In the genomic region with DNA sequence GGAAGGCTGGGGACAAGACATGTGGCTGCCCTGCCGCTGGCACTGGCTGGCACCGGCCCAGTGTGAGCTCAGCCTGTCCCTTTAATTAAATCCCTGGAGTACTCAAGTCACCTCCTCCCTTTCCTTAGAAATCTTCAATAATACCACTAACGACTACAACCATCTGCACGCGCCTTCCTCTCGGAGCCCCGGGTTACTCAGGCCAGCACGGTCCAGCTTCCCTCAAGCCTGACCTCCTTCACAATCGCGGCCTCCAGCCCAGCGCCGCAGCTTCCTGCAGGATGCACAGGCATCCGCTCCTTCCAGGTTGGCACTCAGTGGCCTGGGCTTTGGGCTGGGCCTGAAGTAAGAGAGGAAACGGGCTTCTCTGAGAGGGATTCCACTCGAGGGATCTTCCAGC, we compare ENCODE assay signal across 8 mouse cellular contexts. TPM values are rescaled to one million over a fixed set of nuclear protein-coding genes. Genes with fewer than 3 reads are reported as not detected.
DNase-seq lines count a peak whose midpoint lies in the region; ATAC-seq and TF ChIP-seq lines count a peak whose summit lies in the region.

No protein-coding gene starts in this region.

- H3K9ac ChIP-seq in embryonic facial prominence, embryonic 14.5 days (ENCODE audit: low read depth, low read length) = no peak overlapping the region
- no peak overlapping the region for H3K9ac ChIP-seq in liver, embryonic 14.5 days (replicated peaks)

- no peak overlapping the region for H3K4me3 ChIP-seq in embryonic facial prominence, embryonic 14.5 days (ENCODE audit: low read depth, low read length)
- H3K4me3 ChIP-seq in liver, embryonic 14.5 days (ENCODE audit: insufficient read depth in 1 of 2, low read depth in 2 of 2, low read length in 2 of 2) = no peak overlapping the region

- peaks cover 9% of the 10 kb centered on the region for H3K4me1 ChIP-seq in embryonic facial prominence, embryonic 14.5 days (ENCODE audit: control insufficient read depth, insufficient read depth, low read length)
- 0 out of 4 replicates have a peak, but pooled peaks cover 0 to 5% of the 10 kb centered on the region in 2 experiments for H3K4me1 ChIP-seq in liver, embryonic 14.5 days (replicated peaks; ENCODE audit: control insufficient read depth in 2 of 2, insufficient read depth in 2 of 2, low read length in 1 of 2)

- TF ChIP-seq CTCF in liver, embryonic 14.5 days (IDR thresholded peaks at IDR 0.05; ENCODE audit: low read depth) = no peak

- H3K4me2 ChIP-seq in embryonic facial prominence, embryonic 14.5 days (ENCODE audit: low read depth, low read length) = no peak overlapping the region
- H3K4me2 ChIP-seq in liver, embryonic 14.5 days (ENCODE audit: low read depth) = no peak overlapping the region

- ATAC-seq in embryonic facial prominence, embryonic 14.5 days (ENCODE audit: low read depth) = peak; percentile 62; the same call in 1 of the 2 replicates
- peak; percentile 53; the same call in 1 of the 2 replicates for ATAC-seq in liver, embryonic 14.5 days (ENCODE audit: insufficient read depth)

- H3K36me3 ChIP-seq in embryonic facial prominence, embryonic 14.5 days (ENCODE audit: control insufficient read depth, insufficient read depth, low read length) = no peaks in the 10 kb centered on the region
- H3K36me3 ChIP-seq in liver, embryonic 14.5 days (replicated peaks; ENCODE audit: control insufficient read depth, insufficient read depth, low read depth) = no peaks in the 10 kb centered on the region

- 44% methylated on average over 15 of the region's 15 CpGs for WGBS in embryonic facial prominence, embryonic 14.5 days
- 20% methylated on average over 15 of the region's 15 CpGs for WGBS in liver, embryonic 14.5 days (ENCODE audit: insufficient replicate concordance)

- no peak overlapping the region for H3K27ac ChIP-seq in embryonic facial prominence, embryonic 14.5 days (replicated peaks; ENCODE audit: low read depth, low read length)
- H3K27ac ChIP-seq in liver, embryonic 14.5 days = no peak overlapping the region

- H3K9me3 ChIP-seq in embryonic facial prominence, embryonic 14.5 days (ENCODE audit: control insufficient read depth, low read length) = 0 out of 2 replicates have a peak, but pooled peaks cover 2% of the 10 kb centered on the region
- no peaks in the 10 kb centered on the region for H3K9me3 ChIP-seq in liver, embryonic 14.5 days (ENCODE audit: control insufficient read depth, low read length)

- TF ChIP-seq EP300 in liver, embryonic 14.5 days (IDR thresholded peaks at IDR 0.05; ENCODE audit: low read depth) = no peak

- H3K27me3 ChIP-seq in embryonic facial prominence, embryonic 14.5 days (replicated peaks; ENCODE audit: control insufficient read depth, insufficient read depth, low read length) = no peaks in the 10 kb centered on the region
- no peaks in the 10 kb centered on the region for H3K27me3 ChIP-seq in liver, embryonic 14.5 days (ENCODE audit: control insufficient read depth, insufficient read depth, low read length)

- peak; percentile 55 for DNase-seq in adrenal gland, postnatal 25 days
- no peak for DNase-seq in embryonic facial prominence, embryonic 14.5 days (ENCODE audit: low spot score)
- peak; percentile 76 for DNase-seq in heart, postnatal 4 days
- no peak for DNase-seq in liver, embryonic 14.5 days (ENCODE audit: low read depth in 3 of 3, low spot score in 3 of 3)
- no peak for DNase-seq in left cerebral cortex, adult 8-10 months (ENCODE audit: low spot score in 2 of 2)
- DNase-seq in ovary, postnatal 36 days (ENCODE audit: low spot score) = no peak
- DNase-seq in natural killer cell, adult 2 months (ENCODE audit: low spot score in 2 of 2) = no peak
- DNase-seq in layer of hippocampus, postnatal 14 days (ENCODE audit: low spot score in 2 of 2) = no peak

RNA-seq across cellular contexts. Expression of gene Id2, which starts 22.3 kb away (rescaled TPM):
- 520 and 569 TPM in 2 replicates for total RNA-seq in adrenal gland, postnatal 25 days (2021)
- polyA plus RNA-seq in embryonic facial prominence, embryonic 14.5 days (2014; fragmentation: Nextera tagmentation; extraction: Ambion mirVana) = 301 and 307 TPM in 2 replicates
- total RNA-seq in heart, postnatal 4 days (2021) = 10 to 100 TPM; 35.5 to 38.2 TPM
- 46.3 and 57.7 TPM in 2 replicates for polyA plus RNA-seq in liver, embryonic 14.5 days (2012; rRNA removed)
- 111 and 114 TPM in 2 replicates for polyA plus RNA-seq in liver, embryonic 14.5 days (2014; fragmentation: Nextera tagmentation; extraction: Ambion mirVana)
- 100 to 1,000 TPM; 131 to 145 (median 138) TPM for total RNA-seq in left cerebral cortex, adult 8-10 months (2022)
- 100 to 1,000 TPM; 101 to 108 TPM for total RNA-seq in layer of hippocampus, postnatal 14 days (2021)

Comparison
In these comparisons a context has a peak if more than half of its experiments do, and no peak if none do; other contexts are left out.
1. DNase-seq: peak in adrenal gland, postnatal 25 days (single experiment) and heart, postnatal 4 days (single experiment); none in embryonic facial prominence, embryonic 14.5 days (single experiment), liver, embryonic 14.5 days (0 of 3), left cerebral cortex, adult 8-10 months (0 of 2), ovary, postnatal 36 days (single experiment), natural killer cell, adult 2 months (0 of 2) and layer of hippocampus, postnatal 14 days (0 of 2).